Mouse (Mus musculus) central nervous system, embryonic 18 days (tissue): Measurements from ENCODE around the gene Scgb1b3. TPM values are rescaled to one million over a fixed set of nuclear protein-coding genes. Genes with fewer than 3 reads are reported as not detected.

Experiments used
- polyA plus RNA-seq: library from polyadenylated mRNA; depleted of rRNA; stranded (reverse); fragments of >200 nt; gene quantifications from 2 replicates; pipeline ENCODE4 v1.2.3, GENCODE M21; 2012; rRNA removed

Gene Scgb1b3
- not detected in 2 replicates for polyA plus RNA-seq

DNA sequence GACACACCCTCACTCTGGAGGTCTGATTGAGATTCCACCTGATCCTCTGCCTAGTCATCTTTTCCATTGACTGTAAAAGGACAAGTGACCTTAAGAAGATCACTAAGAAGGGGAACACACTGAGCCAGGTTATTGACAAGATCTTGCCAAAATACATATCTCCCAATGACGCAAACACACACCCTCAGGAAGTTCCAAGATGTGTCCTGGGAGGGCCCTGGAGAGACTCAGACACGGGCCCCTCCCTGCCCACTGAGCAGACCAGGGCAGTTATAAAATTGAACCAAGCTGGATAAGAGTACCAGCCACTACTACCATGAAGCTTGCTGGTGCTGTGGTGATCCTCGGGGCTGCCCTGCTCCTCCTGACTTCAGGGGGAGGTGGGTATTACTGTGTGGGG lies at the start of gene Scgb1b3:
Gene Scgb1b3 (plus strand): TSS at position 301 of the 400 bp plus-strand sequence.

DNA sequence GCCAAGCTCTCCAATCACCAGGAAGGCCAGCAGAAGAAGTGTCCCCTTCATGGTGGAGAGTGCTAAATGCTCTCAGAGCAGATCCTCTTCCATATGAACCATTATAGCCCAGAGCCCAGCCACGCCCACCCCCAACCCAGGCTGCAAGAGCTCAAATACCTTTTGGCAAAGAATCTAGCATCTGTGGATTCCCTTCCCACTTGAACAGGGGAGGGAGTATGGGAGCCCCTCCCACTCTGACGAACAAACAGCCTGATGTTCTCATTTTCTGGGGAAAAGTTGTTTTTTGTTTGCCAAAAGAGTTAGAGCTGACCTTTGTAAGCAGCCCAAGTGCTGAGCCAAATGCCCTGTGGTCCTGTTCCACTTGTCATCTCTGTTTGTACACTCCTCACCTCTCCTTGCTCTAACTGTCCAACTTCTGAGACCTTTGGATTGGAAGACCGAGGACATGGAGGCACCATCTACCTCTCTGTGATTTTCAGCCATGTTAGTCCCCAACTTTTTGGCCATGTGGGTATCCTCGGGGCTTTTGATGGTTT lies 13.3 kb upstream of the Scgb1b3 start, which contains the start of gene Scgb2b3:
Gene Scgb2b3 (minus strand): TSS at position 51 of the 539 bp plus-strand sequence.

Other genes with a start within 250 kb of the Scgb1b3 start
- 40.6 and 44.1 TPM in 2 replicates for gene Scn1b, start 248.6 kb upstream of the Scgb1b3 start, polyA plus RNA-seq
- gene Gramd1a, start 219.7 kb upstream of the Scgb1b3 start, polyA plus RNA-seq, result 407 and 430 TPM in 2 replicates
- gene Scgb2b2, start 85.1 kb upstream of the Scgb1b3 start, polyA plus RNA-seq, result not detected in 2 replicates
- not detected in 2 replicates for gene Scgb1b2, start 83.8 kb upstream of the Scgb1b3 start, polyA plus RNA-seq
- not detected in 2 replicates for gene Scgb2b3, start 13.5 kb upstream of the Scgb1b3 start, polyA plus RNA-seq